In the genomic region with DNA sequence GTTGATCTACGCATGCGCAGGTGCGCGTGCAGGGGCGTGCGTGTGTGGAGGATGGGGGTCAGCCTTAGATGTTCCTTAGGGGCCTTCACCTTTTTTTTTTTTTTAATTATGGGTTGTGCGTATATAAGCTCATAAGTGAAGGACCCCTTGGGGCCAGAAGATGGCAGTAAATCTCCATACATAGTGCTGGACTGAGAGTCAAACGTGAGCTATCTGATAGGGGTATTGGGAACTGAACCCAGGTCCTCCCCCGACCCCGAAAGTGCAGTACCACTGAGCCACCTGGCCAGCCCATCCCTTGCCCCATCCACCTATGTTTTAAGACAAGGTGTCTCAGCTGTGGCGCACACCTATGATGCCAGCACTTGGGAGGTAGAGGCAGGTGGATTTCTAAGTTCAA, we compare ENCODE assay signal across 22 mouse cellular contexts. TPM values are rescaled to one million over a fixed set of nuclear protein-coding genes. Genes with fewer than 3 reads are reported as not detected.
A peak's percentile ranks its signal among the peaks of the same experiment; 100 is the strongest.
DNase-seq lines count a peak whose midpoint lies in the region; TF ChIP-seq lines count a peak whose summit lies in the region.
"Had no signal": no experiment of that assay in that cellular context is flagged by ENCODE, and none has a peak within 500 bp of the region (broad histone marks: within the 10 kb centered on the region; RNA-seq: fewer than 3 reads in every experiment).

No protein-coding gene starts in this region.

- peak; percentile 14 for TF ChIP-seq RAD21 in CH12.LX (IDR thresholded peaks at IDR 0.05; ENCODE audit: low read depth, low read length)

- H3K9ac ChIP-seq in CH12.LX (ENCODE audit: insufficient read depth, low read depth) (no peak overlapping the region), ES-E14 (ENCODE audit: insufficient read depth, low read depth, low read length, poor library complexity, severe bottlenecking) (no peak overlapping the region)
- H3K9ac ChIP-seq: forebrain, embryonic 13.5 days; forebrain, postnatal 0 days; hindbrain, embryonic 13.5 days; intestine, embryonic 15.5 days had no signal

- H3K4me1 ChIP-seq in CH12.LX (ENCODE audit: control insufficient read depth in 1 of 2, insufficient read depth in 2 of 2) (peaks cover 4 to 19% of the 10 kb centered on the region in 2 experiments; a peak in 3 of 4 replicates), ES-E14 (ENCODE audit: control insufficient read depth in 2 of 2, insufficient read depth in 2 of 2, low read length in 2 of 2, poor library complexity in 1 of 2) (peaks cover 5 to 25% of the 10 kb centered on the region in 2 experiments; a peak in 3 of 4 replicates)

- no peak overlapping the region for H3K4me2 ChIP-seq in CH12.LX (ENCODE audit: insufficient read depth, low read depth, poor library complexity, severe bottlenecking)
- H3K4me2 ChIP-seq: forebrain, embryonic 13.5 days; heart, embryonic 11.5 days; hindbrain, embryonic 13.5 days; intestine, embryonic 15.5 days had no signal

- intact Hi-C loops in left cerebral cortex, postnatal 10 days (cut with DNase I), result no loop called here

- in situ Hi-C loops in CH12.LX (cut with MboI; ENCODE audit: low pct_ligation_motif_present, low pct_unique_long_range_greater_than_20kb, low sequenced_read_pairs) (no loop called here), ES-E14 (cut with MboI; ENCODE audit: low sequenced_read_pairs in 2 of 2, unreplicated experiment in 2 of 2) (no loop called here)

- peak; percentile 19; the same call in 1 of the 2 replicates for TF ChIP-seq CTCF in layer of hippocampus, adult 2 months (conservative IDR thresholded peaks at IDR 0.05)
- TF ChIP-seq CTCF in CH12.LX (conservative IDR thresholded peaks at IDR 0.05 in 1 of 2, IDR thresholded peaks at IDR 0.05 in 1 of 2; ENCODE audit: low read depth in 2 of 2, low read length in 2 of 2), result peak in 1 of 2 experiments; percentile 22; a peak in 2 of 4 replicates

- TF ChIP-seq EP300 in CH12.LX (IDR thresholded peaks at IDR 0.05; ENCODE audit: low read length), result no peak

- dilution Hi-C loops in CH12.LX (cut with MboI; ENCODE audit: extremely low pct_ligation_motif_present, extremely low pct_unique_long_range_greater_than_20kb, low sequenced_read_pairs), result no loop called here

- no peaks in the 10 kb centered on the region for H3K27me3 ChIP-seq in CH12.LX (replicated peaks)
- H3K27me3 ChIP-seq: forebrain, embryonic 13.5 days; intestine, embryonic 15.5 days had no signal

- TF ChIP-seq POLR2A in CH12.LX (IDR thresholded peaks at IDR 0.05; ENCODE audit: low read depth, low read length), result no peak

- no peak for DNase-seq in layer of hippocampus, adult 2 months (ENCODE audit: low spot score in 2 of 2)
- no peak for DNase-seq in layer of hippocampus, postnatal 36 days
- DNase-seq in CH12.LX (ENCODE audit: extremely low read depth) (no peak), ES-E14 (ENCODE audit: low read depth, low spot score) (no peak)
- no peak for DNase-seq in spleen, postnatal 4 days (ENCODE audit: low spot score in 2 of 2)
- no peak for DNase-seq in left cerebral cortex, postnatal 10 days (ENCODE audit: extremely low spot score in 1 of 2, low spot score in 2 of 2)
- DNase-seq: adrenal gland, adult 2 months; adrenal gland, postnatal 14 days; cerebellum, adult 11 months; cerebellum, adult 9-10 months; cerebellum, postnatal 14 days; forebrain, postnatal 0 days; gastrocnemius, adult 2 months; gastrocnemius, postnatal 36 days; kidney, adult 11 months had no signal

- no peaks in the 10 kb centered on the region for H3K79me2 ChIP-seq in CH12.LX (replicated peaks; ENCODE audit: control insufficient read depth, extremely low read depth, insufficient read depth, poor library complexity, severe bottlenecking)

- peaks cover 0 to 4% of the 10 kb centered on the region in 2 experiments for H3K36me3 ChIP-seq in CH12.LX (replicated peaks in 1 of 2; ENCODE audit: control insufficient read depth in 1 of 2, insufficient read depth in 1 of 2, low read length in 1 of 2)
- H3K36me3 ChIP-seq in ES-E14 (ENCODE audit: control insufficient read depth, insufficient read depth, low read length, poor library complexity, severe bottlenecking), result no peaks in the 10 kb centered on the region
- H3K36me3 ChIP-seq: forebrain, embryonic 10.5 days; hindbrain, embryonic 10.5 days; hindbrain, embryonic 13.5 days; intestine, embryonic 15.5 days had no signal

- no peak overlapping the region for H3K4me3 ChIP-seq in layer of hippocampus, adult 2 months
- H3K4me3 ChIP-seq in CH12.LX (replicated peaks in 1 of 3; ENCODE audit: low read depth in 2 of 3, low read length in 2 of 3, poor library complexity in 1 of 3), result no peak overlapping the region
- H3K4me3 ChIP-seq in ES-E14 (ENCODE audit: insufficient read depth in 1 of 2, low read depth in 1 of 2, low read length in 2 of 2, poor library complexity in 1 of 2, severe bottlenecking in 1 of 2), result no peak overlapping the region
- H3K4me3 ChIP-seq: forebrain, embryonic 10.5 days; forebrain, embryonic 13.5 days; gastrocnemius, adult 2 months; hindbrain, embryonic 10.5 days; hindbrain, embryonic 13.5 days; intestine, embryonic 15.5 days had no signal

- no peaks in the 10 kb centered on the region for H3K9me3 ChIP-seq in CH12.LX (replicated peaks; ENCODE audit: low read length)
- H3K9me3 ChIP-seq in ES-E14 (ENCODE audit: control insufficient read depth, insufficient read depth, low read depth, low read length), result no peaks in the 10 kb centered on the region
- H3K9me3 ChIP-seq: forebrain, embryonic 10.5 days; forebrain, embryonic 13.5 days; hindbrain, embryonic 10.5 days; hindbrain, embryonic 13.5 days; intestine, embryonic 15.5 days had no signal

- no peak overlapping the region for H3K27ac ChIP-seq in layer of hippocampus, adult 2 months
- H3K27ac ChIP-seq in CH12.LX (ENCODE audit: insufficient read depth, low read depth), result no peak overlapping the region
- no peak overlapping the region for H3K27ac ChIP-seq in ES-E14 (ENCODE audit: insufficient read depth, low read depth, low read length, poor library complexity, severe bottlenecking)
- H3K27ac ChIP-seq: forebrain, embryonic 10.5 days; forebrain, embryonic 13.5 days; gastrocnemius, adult 2 months; hindbrain, embryonic 10.5 days; hindbrain, embryonic 13.5 days; intestine, embryonic 15.5 days had no signal

TF ChIP-seq in CH12.LX, 34 proteins besides CTCF, POLR2A, EP300 and RAD21 (continues in another document):
- TF ChIP-seq TCF12 (IDR thresholded peaks at IDR 0.05; ENCODE audit: low read depth, low read length) (no peak), IRF4 (IDR thresholded peaks at IDR 0.05; ENCODE audit: low read depth, low read length) (no peak), ZKSCAN1 (IDR thresholded peaks at IDR 0.05; ENCODE audit: borderline replicate concordance, low read depth, low read length) (no peak), MAX (IDR thresholded peaks at IDR 0.05; ENCODE audit: low read length) (no peak), MXI1 (IDR thresholded peaks at IDR 0.05; ENCODE audit: low read depth, low read length) (no peak), JUN (IDR thresholded peaks at IDR 0.05; ENCODE audit: insufficient read depth, low read depth, low read length) (no peak), USF2 (conservative IDR thresholded peaks at IDR 0.05; ENCODE audit: low read depth, low read length) (no peak), USF1 (IDR thresholded peaks at IDR 0.05; ENCODE audit: low read depth, low read length) (no peak), ELF1 (IDR thresholded peaks at IDR 0.05; ENCODE audit: low read depth, low read length) (no peak), CHD2 (IDR thresholded peaks at IDR 0.05; ENCODE audit: low read length) (no peak)

TF ChIP-seq in ES-E14, 5 proteins besides CTCF, POLR2A, EP300 and RAD21:
- TF ChIP-seq ZC3H11A (IDR thresholded peaks at IDR 0.05; ENCODE audit: borderline replicate concordance, low read depth, low read length) (0 out of 2 replicates have a peak, but pooled peaks have one; percentile 15), ZNF384 (IDR thresholded peaks at IDR 0.05; ENCODE audit: low read depth, low read length) (peak; percentile 83), HCFC1 (IDR thresholded peaks at IDR 0.05; ENCODE audit: borderline replicate concordance, insufficient read depth, low read length) (no peak)

RNA-seq across cellular contexts. Expression of a gene that starts 14.6 kb away (rescaled TPM):
- 100 to 1,000 TPM; 124 to 129 TPM for total RNA-seq in layer of hippocampus, adult 2 months (2021)
- total RNA-seq in layer of hippocampus, postnatal 36 days (2021), result 100 to 1,000 TPM; 122 to 139 TPM
- total RNA-seq in CH12.LX (2012; rRNA removed) (0.71 and 1.7 TPM in 2 replicates), CH12.LX (2014; rRNA removed) (0.38 and 0.59 TPM in 2 replicates), ES-E14 (2012; rRNA removed) (14.9 and 25.2 TPM in 2 replicates)
- 1.7 and 1.8 TPM in 2 replicates for polyA plus RNA-seq in CH12.LX (2012; ENCODE audit: insufficient read length, low read depth)
- 100 to 1,000 TPM; 109 to 111 TPM for total RNA-seq in left cerebral cortex, postnatal 10 days (2021)
- total RNA-seq: granulocyte monocyte progenitor cell, adult 5-6 weeks had no signal

RNA-seq across cellular contexts. Expression of a gene that starts 21.6 kb away (rescaled TPM):
- 10 to 100 TPM; 75.7 to 84.7 TPM for total RNA-seq in layer of hippocampus, adult 2 months (2021)
- 10 to 100 TPM; 92.7 to 96.4 TPM for total RNA-seq in layer of hippocampus, postnatal 36 days (2021)
- 128 and 144 TPM in 2 replicates for total RNA-seq in CH12.LX (2012; rRNA removed)
- total RNA-seq in CH12.LX (2014; rRNA removed), result 91.6 and 101 TPM in 2 replicates
- polyA plus RNA-seq in CH12.LX (2012; ENCODE audit: insufficient read length, low read depth), result 143 and 164 TPM in 2 replicates
- total RNA-seq in ES-E14 (2012; rRNA removed), result 191 and 272 TPM in 2 replicates
- 10 to 100 TPM; 68.0 to 72.3 TPM for total RNA-seq in left cerebral cortex, postnatal 10 days (2021)

RNA-seq across cellular contexts. Expression of a gene that starts 44.8 kb away (rescaled TPM):
- total RNA-seq in layer of hippocampus, adult 2 months (2021), result 10 to 100 TPM; 25.9 to 28.0 TPM
- total RNA-seq in layer of hippocampus, postnatal 36 days (2021), result 10 to 100 TPM; 31.5 TPM
- 21.7 and 22.6 TPM in 2 replicates for total RNA-seq in CH12.LX (2012; rRNA removed)
- 11.9 and 13.3 TPM in 2 replicates for total RNA-seq in CH12.LX (2014; rRNA removed)
- 17.7 and 18.4 TPM in 2 replicates for polyA plus RNA-seq in CH12.LX (2012; ENCODE audit: insufficient read length, low read depth)
- 27.1 and 27.5 TPM in 2 replicates for total RNA-seq in ES-E14 (2012; rRNA removed)
- 10 to 100 TPM; 22.5 to 27.2 TPM for total RNA-seq in left cerebral cortex, postnatal 10 days (2021)

RNA-seq across cellular contexts. Expression of a gene that starts 56.0 kb away (rescaled TPM):
- 100 to 1,000 TPM; 103 to 104 TPM for total RNA-seq in layer of hippocampus, adult 2 months (2021)
- 100 to 1,000 TPM; 117 to 122 TPM for total RNA-seq in layer of hippocampus, postnatal 36 days (2021)
- total RNA-seq in CH12.LX (2012; rRNA removed) (236 and 301 TPM in 2 replicates), CH12.LX (2014; rRNA removed) (156 and 161 TPM in 2 replicates), ES-E14 (2012; rRNA removed) (155 and 174 TPM in 2 replicates)
- 127 and 163 TPM in 2 replicates for polyA plus RNA-seq in CH12.LX (2012; ENCODE audit: insufficient read length, low read depth)
- 10 to 100 TPM; 35.5 to 35.7 TPM for total RNA-seq in left cerebral cortex, postnatal 10 days (2021)
